Mouse (Mus musculus) liver, embryonic 12.5 days (tissue): ENCODE measurements at regions not wholly inside any gene's neighbourhood (a gene's known extent, or its start where the extent isn't known, plus 50 kb on each side); places are given as distances from the start of the nearest gene placed in this dataset.

ENCODE experiments used
- ATAC-seq: fragments of 200-750 bp; cut with Nextera tagmentation; 2 replicates; pipeline ENCODE4 v1.8.0; 2017; ENCODE audit warnings: moderate number of reproducible peaks, mild to moderate bottlenecking, moderate library complexity
- H3K27ac ChIP-seq: fragments of 300-500 bp; sonication (generic); 2 replicates; pipeline ENCODE4 v1.5.1; 2016; ENCODE audit warnings: mild to moderate bottlenecking
- H3K27me3 ChIP-seq: fragments of 300-500 bp; sonication (generic); replicated peaks from 2 replicates; pipeline ENCODE4 v1.6.1; 2016; ENCODE audit warnings: mild to moderate bottlenecking, moderate library complexity
- H3K36me3 ChIP-seq: fragments of 300-500 bp; sonication (generic); 2 replicates; pipeline ENCODE4 v1.6.1; 2016; ENCODE audit warnings: mild to moderate bottlenecking, moderate library complexity
- H3K4me1 ChIP-seq: fragments of 300-500 bp; sonication (generic); 2 replicates; pipeline ENCODE4 v1.6.1; 2016
- H3K4me2 ChIP-seq: fragments of 300-500 bp; sonication (generic); 2 replicates; pipeline ENCODE4 v1.6.1; 2016; ENCODE audit warnings: mild to moderate bottlenecking, moderate library complexity
- H3K4me3 ChIP-seq: fragments of 300-500 bp; sonication (generic); 2 replicates; pipeline ENCODE4 v1.5.1; 2016; ENCODE audit warnings: mild to moderate bottlenecking, moderate library complexity
- H3K9ac ChIP-seq: fragments of 300-500 bp; sonication (generic); 2 replicates; pipeline ENCODE4 v1.6.1; 2016; ENCODE audit warnings: mild to moderate bottlenecking, moderate library complexity
- H3K9me3 ChIP-seq: fragments of 300-500 bp; sonication (generic); replicated peaks from 2 replicates; pipeline ENCODE4 v1.6.1; 2016; ENCODE audit warnings: mild to moderate bottlenecking, moderate library complexity
- WGBS: fragments of 180-500 bp; shearing (Covaris S2); methylation state at CpG from one replicate; pipeline ENCODE4 v1.1.7; 2016; ENCODE audit not compliant: insufficient replicate concordance; 5-methylcytosine and 5-hydroxymethylcytosine counted together

DNA sequence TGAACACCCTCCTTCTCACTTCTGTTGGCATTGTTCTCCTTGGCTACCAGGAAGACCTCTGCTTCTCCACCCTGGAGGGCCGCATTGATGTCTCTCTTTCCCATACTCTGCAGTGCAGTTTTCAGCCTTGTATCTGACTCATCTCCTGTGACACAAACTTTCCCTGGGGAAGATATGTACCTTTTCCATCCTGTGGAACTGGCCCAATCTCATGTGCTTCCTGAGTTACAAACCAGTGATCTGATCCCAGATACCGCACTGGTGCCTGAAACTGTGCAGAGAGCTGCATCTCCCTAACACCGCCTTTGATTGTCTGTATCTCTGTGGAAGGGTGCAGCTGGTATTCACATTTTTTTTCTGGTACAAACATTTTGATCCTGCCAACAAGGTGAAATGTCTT lies 195.3 kb upstream of the Tle3 start:
- no peaks in the 10 kb centered on the region for H3K36me3 ChIP-seq
- WGBS, result 76% methylated on average over 3 of the region's 3 CpGs
- H3K4me2 ChIP-seq, result no peak overlapping the region
- H3K4me3 ChIP-seq, result no peak overlapping the region
- H3K9me3 ChIP-seq, result no peaks in the 10 kb centered on the region
- ATAC-seq, result no peak
- no peaks in the 10 kb centered on the region for H3K4me1 ChIP-seq
- H3K27ac ChIP-seq, result no peak overlapping the region
- H3K27me3 ChIP-seq, result peaks cover 4% of the 10 kb centered on the region; the same call in 1 of the 2 replicates
- no peak overlapping the region for H3K9ac ChIP-seq

DNA sequence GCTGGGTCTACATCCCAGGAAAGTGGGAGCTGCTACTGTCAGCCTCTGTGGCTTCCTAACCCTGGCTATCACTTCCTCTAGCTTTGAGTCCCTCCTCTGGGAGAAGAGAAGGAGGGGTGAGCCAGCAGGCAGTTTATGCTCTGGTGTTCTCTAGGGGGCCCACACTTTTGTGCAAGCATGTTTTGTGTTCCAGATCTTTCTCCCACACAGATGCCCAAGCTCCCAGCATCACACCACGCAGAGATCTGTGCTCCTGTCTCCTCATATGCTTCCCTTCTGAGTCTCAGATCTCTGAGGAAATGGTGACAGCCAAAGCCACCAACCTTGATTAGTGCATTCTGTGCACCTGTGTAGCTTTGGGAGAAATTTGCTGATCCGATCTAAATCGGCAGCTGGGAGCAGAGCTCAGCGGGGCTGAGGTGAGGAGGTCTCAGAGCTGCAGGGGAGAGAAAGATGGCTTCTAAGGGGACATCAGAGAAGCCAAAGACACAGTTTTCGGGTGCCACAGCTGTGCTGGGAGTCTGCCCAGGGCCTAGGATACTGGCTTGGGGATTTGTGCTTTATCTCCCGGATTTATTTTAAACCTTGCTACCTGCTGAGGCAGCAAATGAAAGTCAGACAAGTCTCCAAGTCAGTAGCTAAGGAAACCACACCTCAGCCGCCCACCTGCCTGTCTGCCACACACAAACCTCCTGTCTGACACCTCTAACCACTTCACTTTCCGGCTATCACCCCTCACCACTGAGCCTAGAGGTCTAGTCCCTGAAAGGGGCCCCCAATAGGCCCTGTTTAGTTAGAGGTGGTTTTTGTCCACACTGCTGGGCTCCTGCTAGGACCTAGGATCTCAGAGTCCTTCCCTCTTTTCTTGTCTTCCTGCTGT lies 185.4 kb upstream of the Tle3 start:
- peaks cover 11% of the 10 kb centered on the region for H3K27me3 ChIP-seq
- H3K4me3 ChIP-seq, result no peak overlapping the region
- no peak overlapping the region for H3K4me2 ChIP-seq
- H3K9me3 ChIP-seq, result no peaks in the 10 kb centered on the region
- H3K4me1 ChIP-seq, result no peaks in the 10 kb centered on the region
- H3K36me3 ChIP-seq, result no peaks in the 10 kb centered on the region
- no peak overlapping the region for H3K9ac ChIP-seq
- 44% methylated on average over 8 of the region's 8 CpGs for WGBS
- no peak for ATAC-seq
- H3K27ac ChIP-seq, result no peak overlapping the region

DNA sequence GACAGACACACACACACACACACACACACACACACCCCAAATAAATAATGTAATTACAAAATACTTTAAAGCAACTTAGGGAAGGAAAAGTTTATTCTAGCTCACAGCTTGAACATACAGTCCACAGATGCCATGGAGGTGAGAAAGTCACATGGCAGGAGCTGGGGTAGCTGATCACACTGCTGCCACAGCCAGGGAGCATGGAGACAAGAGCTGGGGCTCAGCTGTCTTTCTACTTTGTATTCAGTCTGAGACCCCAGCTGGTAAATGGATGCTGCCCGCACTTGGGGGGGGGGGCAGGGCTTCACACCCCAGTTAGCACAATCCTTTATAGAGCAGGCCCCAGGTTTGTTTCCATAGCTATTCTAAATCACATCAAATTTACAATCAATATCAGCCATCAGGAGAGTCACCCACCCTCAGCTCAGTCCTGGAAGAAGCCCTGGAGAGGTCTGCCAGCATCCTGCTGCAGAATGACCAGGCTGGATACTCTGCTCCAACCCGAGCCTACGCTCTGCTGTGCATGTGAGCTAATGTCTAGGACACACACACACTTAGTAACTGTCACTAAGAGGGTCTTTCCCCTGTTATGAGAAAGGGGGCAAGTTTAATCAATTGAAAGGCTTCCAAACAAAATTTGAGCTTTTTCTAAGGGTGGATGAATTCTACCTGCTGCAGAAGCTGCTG lies 184.3 kb upstream of the Tle3 start:
- Histone ChIP-seq H3K9ac (no peak overlapping the region), H3K9me3 (no peaks in the 10 kb centered on the region), H3K4me1 (no peaks in the 10 kb centered on the region), H3K36me3 (no peaks in the 10 kb centered on the region), H3K4me3 (no peak overlapping the region), H3K27me3 (peaks cover 6% of the 10 kb centered on the region), H3K4me2 (no peak overlapping the region), H3K27ac (no peak overlapping the region)
- no peak for ATAC-seq
- 70% methylated on average over 3 of the region's 3 CpGs for WGBS

DNA sequence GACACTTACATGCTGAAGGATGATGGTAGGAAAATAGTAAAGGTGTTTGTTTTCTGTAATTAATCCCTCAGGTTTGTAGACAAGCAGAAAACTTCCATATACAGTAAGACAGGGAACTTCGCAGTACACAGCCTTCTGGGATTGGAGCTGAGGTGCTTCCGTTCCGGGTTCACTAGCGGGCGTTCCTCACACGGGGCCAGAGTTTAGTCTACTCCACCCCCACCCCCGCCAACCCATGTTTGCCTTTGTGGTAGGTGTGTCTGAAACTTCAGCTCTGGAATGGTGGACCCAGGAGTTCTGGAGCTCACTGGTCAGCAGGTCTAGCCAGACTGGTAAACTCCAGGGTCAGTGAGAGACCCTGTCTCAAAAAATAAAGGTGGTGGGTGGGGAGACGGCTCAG lies 182.9 kb upstream of the Tle3 start:
- Histone ChIP-seq H3K36me3 (no peaks in the 10 kb centered on the region), H3K4me1 (no peaks in the 10 kb centered on the region), H3K27ac (no peak overlapping the region), H3K27me3 (peaks cover 6% of the 10 kb centered on the region), H3K9ac (no peak overlapping the region), H3K9me3 (no peaks in the 10 kb centered on the region), H3K4me2 (no peak overlapping the region), H3K4me3 (no peak overlapping the region)
- ATAC-seq, result no peak
- WGBS, result 73% methylated on average over 8 of the region's 8 CpGs

DNA sequence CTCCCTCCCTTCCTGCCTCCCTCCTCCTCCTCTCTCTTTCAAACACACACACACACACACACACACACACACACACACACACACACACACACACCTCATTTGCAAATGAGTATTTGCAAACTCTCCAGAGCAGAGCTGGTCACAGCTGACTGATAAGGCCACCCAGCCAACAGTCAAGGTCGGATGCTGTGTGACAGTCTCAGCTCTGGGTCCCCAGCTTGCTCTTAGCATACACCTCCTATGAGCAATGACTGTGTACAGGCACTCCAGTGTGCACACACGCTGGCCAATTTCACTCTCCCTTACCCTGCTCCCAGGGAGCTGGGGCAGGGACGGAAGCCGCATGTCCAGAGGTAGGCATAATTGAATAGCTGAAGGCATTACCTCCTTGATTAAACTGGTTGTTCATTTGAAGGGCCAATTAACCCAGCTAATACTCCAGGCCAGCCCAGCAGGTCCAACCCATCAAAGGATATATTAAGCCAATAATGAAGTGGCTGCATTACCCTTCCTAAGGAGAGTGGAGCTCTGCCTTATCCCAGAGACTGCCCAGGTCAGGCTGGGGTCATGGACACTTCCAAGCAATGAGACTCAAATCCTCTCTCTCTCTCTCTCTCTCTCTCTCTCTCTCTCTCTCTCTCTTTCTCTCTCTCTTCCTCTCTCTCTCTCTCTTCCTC lies 173.0 kb upstream of the Tle3 start:
- 59% methylated on average over 4 of the region's 4 CpGs for WGBS
- H3K4me3 ChIP-seq, result no peak overlapping the region
- no peak for ATAC-seq
- no peaks in the 10 kb centered on the region for H3K4me1 ChIP-seq
- H3K4me2 ChIP-seq, result no peak overlapping the region
- H3K9ac ChIP-seq, result no peak overlapping the region
- H3K36me3 ChIP-seq, result no peaks in the 10 kb centered on the region
- no peak overlapping the region for H3K27ac ChIP-seq
- peaks cover 11% of the 10 kb centered on the region for H3K27me3 ChIP-seq
- H3K9me3 ChIP-seq, result no peaks in the 10 kb centered on the region

GRCm38 (mm10) chr9:61199891-61200290 lies 172.3 kb upstream of the Tle3 start:
- no peak overlapping the region for H3K4me2 ChIP-seq

GRCm38 (mm10) chr9:61200295-61200955 lies 171.7 kb upstream of the Tle3 start:
- H3K4me2 ChIP-seq, result no peak overlapping the region
- H3K9me3 ChIP-seq, result no peaks in the 10 kb centered on the region
- 24% methylated on average over 5 of the region's 5 CpGs for WGBS
- no peak overlapping the region for H3K27ac ChIP-seq
- H3K4me1 ChIP-seq, result no peaks in the 10 kb centered on the region
- H3K4me3 ChIP-seq, result no peak overlapping the region
- ATAC-seq, result no peak
- no peaks in the 10 kb centered on the region for H3K36me3 ChIP-seq
- no peak overlapping the region for H3K9ac ChIP-seq
- H3K27me3 ChIP-seq, result peaks cover 5% of the 10 kb centered on the region

More at GRCm38 (mm10) chr9:61199891-61200290, 172.3 kb upstream of the Tle3 start:
- Histone ChIP-seq H3K9ac (no peak overlapping the region), H3K27me3 (peaks cover 8% of the 10 kb centered on the region), H3K9me3 (no peaks in the 10 kb centered on the region), H3K4me3 (no peak overlapping the region), H3K27ac (no peak overlapping the region), H3K36me3 (no peaks in the 10 kb centered on the region), H3K4me1 (no peaks in the 10 kb centered on the region)
- ATAC-seq, result no peak
- WGBS, result 26% methylated on average over 8 of the region's 8 CpGs

DNA sequence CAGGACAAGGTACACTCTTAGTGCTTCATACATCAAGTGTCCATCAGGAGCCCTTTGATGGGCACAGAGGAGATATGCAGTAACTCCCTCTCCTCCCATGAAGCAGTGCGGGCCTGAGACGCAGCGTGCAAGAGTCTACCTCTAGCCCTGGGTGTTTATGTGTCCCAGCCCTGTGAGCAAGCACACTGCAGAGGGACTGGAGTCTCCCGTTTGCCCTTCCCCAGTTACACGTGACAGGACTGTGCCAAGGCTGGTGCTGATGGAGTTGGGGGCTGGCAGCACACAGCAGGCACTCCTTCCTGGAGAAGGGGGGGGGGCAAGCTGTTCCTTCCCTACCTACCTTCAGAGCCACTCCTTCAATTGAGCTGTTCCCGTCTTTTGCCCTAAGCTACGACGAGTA lies 167.1 kb upstream of the Tle3 start:
- Histone ChIP-seq H3K36me3 (no peaks in the 10 kb centered on the region), H3K4me1 (no peaks in the 10 kb centered on the region), H3K4me3 (no peak overlapping the region), H3K4me2 (no peak overlapping the region), H3K27me3 (peaks cover 10% of the 10 kb centered on the region), H3K27ac (no peak overlapping the region), H3K9me3 (no peaks in the 10 kb centered on the region), H3K9ac (no peak overlapping the region)
- no peak for ATAC-seq
- 68% methylated on average over 8 of the region's 8 CpGs for WGBS

GRCm38 (mm10) chr9:61206725-61207365 lies 165.3 kb upstream of the Tle3 start:
- WGBS, result 55% methylated on average over 13 of the region's 13 CpGs
- no peaks in the 10 kb centered on the region for H3K9me3 ChIP-seq
- H3K4me3 ChIP-seq, result no peak overlapping the region
- no peak overlapping the region for H3K9ac ChIP-seq
- H3K27me3 ChIP-seq, result peaks cover 21% of the 10 kb centered on the region; the same call in 1 of the 2 replicates
- no peaks in the 10 kb centered on the region for H3K36me3 ChIP-seq
- no peak for ATAC-seq
- no peak overlapping the region for H3K4me2 ChIP-seq
- H3K27ac ChIP-seq, result no peak overlapping the region
- no peaks in the 10 kb centered on the region for H3K4me1 ChIP-seq

- WGBS, result 73% methylated on average over 13 of the region's 13 CpGs
- peaks cover 22% of the 10 kb centered on the region; the same call in 1 of the 2 replicates for H3K27me3 ChIP-seq
Measured at GRCm38 (mm10) chr9:61207423-61208150, 164.6 kb upstream of the Tle3 start.

DNA sequence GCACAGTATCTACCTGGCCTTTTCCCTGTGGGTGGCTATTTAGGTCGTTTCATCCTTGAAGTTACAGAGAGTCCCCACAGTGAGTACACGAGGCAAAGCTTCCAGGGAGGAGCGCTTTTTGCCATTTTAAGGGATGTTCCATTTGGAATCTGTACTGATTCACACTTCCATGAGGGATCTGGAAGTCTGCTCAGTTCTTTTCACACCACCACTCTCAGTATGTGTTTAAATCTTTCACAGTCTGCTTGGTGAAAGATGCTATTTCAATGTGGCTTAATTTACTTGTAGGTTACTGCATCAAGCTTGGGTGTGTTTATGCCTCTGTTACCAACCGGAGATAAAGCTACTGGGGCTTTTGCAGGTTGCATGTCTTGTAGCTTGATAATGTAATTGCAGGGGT lies 160.5 kb upstream of the Tle3 start:
- ATAC-seq, result no peak
- Histone ChIP-seq H3K9me3 (no peaks in the 10 kb centered on the region), H3K4me2 (no peak overlapping the region), H3K4me1 (no peaks in the 10 kb centered on the region), H3K27me3 (0 out of 2 replicates have a peak, but pooled peaks cover 21% of the 10 kb centered on the region), H3K27ac (no peak overlapping the region), H3K4me3 (no peak overlapping the region), H3K36me3 (no peaks in the 10 kb centered on the region), H3K9ac (no peak overlapping the region)
- WGBS, result 48% methylated on average over 4 of the region's 4 CpGs

More at GRCm38 (mm10) chr9:61207423-61208150, 164.6 kb upstream of the Tle3 start:
- H3K27ac ChIP-seq, result no peak overlapping the region
- H3K36me3 ChIP-seq, result no peaks in the 10 kb centered on the region
- H3K9me3 ChIP-seq, result no peaks in the 10 kb centered on the region
- no peak overlapping the region for H3K9ac ChIP-seq
- no peaks in the 10 kb centered on the region for H3K4me1 ChIP-seq
- no peak for ATAC-seq
- no peak overlapping the region for H3K4me2 ChIP-seq
- H3K4me3 ChIP-seq, result no peak overlapping the region
